Mouse (Mus musculus): ENCODE measurements at regions not wholly inside any gene's neighbourhood (a gene's known extent, or its start where the extent isn't known, plus 50 kb on each side); places are given as distances from the start of the nearest gene placed in this dataset.
A peak's percentile ranks its signal among the peaks of the same experiment; 100 is the strongest.

DNA sequence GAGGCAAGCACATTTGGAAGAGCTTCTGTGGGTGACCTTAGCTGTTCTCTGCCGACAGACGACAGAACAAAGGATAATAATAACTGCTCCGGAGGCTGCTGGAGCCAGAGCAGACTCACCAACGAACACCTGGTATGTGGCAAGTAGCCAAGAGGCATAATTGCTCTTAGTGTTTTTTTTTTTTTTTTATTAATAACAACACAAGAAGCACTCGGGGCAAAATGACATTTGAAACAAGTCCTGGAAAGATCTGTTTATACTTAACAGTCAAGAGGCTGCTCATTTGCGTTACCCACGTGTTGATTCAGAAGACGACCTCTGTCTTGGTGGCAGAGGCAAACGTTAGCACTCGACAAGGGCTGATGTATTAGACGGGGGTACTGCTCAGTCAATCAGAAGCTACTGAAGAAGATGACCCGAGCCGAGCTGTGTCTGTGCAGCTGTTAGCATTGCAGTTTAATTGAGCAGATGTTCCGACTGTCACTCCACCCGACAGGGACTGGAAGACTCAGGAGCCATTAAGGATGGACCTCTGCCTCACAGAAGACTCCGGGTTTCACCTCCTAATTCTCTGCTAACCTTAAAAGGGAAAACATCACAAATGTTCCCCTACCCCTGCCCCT is 137.8 kb upstream of the Mdm1 start:
- H3K27ac ChIP-seq (ENCODE audit: insufficient read depth, low read length) = no peak overlapping the region
- H3K4me1 ChIP-seq (ENCODE audit: control insufficient read depth, insufficient read depth, low read length) = no peaks in the 10 kb centered on the region; the same call in none of the 2 replicates
- no peak overlapping the region for H3K4me3 ChIP-seq (ENCODE audit: insufficient read depth, low read length)
- TF ChIP-seq POLR2A (IDR thresholded peaks at IDR 0.05; ENCODE audit: extremely low read depth, insufficient read depth, low read length) (no peak), CTCF (IDR thresholded peaks at IDR 0.05; ENCODE audit: extremely low read depth, insufficient read depth, low read length) (no peak)

DNA sequence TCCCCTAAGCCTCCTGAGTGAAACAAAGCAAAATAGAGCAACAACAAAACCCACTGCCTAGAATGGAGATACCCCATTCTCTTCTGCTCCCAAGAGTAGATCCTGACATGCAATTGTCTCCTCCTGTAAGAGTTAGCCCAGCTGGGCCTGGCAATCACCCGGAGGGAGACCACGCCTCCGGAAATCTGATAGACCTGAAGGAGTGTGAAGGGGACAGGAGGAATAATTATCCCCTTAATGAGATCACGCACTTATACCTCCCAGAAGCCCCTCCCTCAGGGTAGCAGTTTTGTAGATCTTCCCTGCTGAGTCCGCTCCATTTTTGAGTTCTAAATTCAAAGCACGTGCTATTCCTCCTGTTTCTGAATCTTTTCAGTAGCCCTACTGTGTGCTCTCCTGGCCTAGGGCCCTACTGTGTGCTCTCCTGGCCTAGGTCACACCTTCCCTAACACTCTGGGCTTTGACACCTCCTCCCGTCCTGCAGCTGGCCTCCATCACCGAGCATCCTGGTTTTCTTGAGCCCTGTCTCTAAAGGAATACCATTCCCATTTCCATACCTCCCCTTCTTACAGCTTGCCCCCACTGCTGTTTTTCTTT is 137.2 kb upstream of the Mdm1 start:
- Histone ChIP-seq H3K27ac (ENCODE audit: insufficient read depth, low read length) (no peak overlapping the region), H3K4me1 (ENCODE audit: control insufficient read depth, insufficient read depth, low read length) (no peaks in the 10 kb centered on the region; the same call in none of the 2 replicates), H3K4me3 (ENCODE audit: insufficient read depth, low read length) (no peak overlapping the region)
- TF ChIP-seq POLR2A (IDR thresholded peaks at IDR 0.05; ENCODE audit: extremely low read depth, insufficient read depth, low read length) (no peak), CTCF (IDR thresholded peaks at IDR 0.05; ENCODE audit: extremely low read depth, insufficient read depth, low read length) (no peak)

DNA sequence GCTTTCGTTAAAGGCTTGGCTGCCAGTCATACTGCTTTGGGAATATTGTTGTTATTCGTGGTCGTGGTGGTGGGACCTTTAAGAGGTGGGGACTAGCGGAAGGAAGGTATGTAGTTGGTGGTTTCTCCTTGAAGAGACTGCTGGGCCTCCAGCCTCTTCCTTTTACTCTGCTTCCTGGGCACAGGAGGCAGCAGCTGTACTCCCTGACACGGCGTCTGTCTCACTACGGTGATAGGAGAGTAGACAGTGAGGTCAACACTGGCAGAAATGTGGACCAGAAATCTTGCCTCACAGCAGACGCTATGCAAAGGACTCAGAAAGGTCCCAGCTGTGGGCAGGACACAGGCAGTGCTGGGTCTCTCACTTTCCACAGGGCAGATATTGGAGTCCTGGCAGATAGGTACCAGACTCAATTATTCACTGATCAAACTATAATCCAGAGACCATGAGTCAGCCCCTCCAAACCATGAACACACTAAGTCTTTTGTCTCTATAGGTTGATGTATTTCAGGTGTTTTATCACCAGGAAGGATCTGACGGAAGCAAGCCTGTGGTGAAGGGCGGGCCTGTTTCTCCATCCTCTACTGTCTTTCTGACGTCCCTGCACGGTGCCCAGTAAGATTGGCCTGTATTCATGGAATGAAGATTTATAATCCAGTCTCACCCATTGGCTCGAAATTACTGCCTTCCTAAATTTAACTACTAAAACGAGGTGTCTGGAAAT is 134.6 kb upstream of the Mdm1 start:
- Histone ChIP-seq H3K4me3 (ENCODE audit: insufficient read depth, low read length) (no peak overlapping the region), H3K4me1 (ENCODE audit: control insufficient read depth, insufficient read depth, low read length) (no peaks in the 10 kb centered on the region; the same call in none of the 2 replicates), H3K27ac (ENCODE audit: insufficient read depth, low read length) (no peak overlapping the region)
- no peak for TF ChIP-seq POLR2A (IDR thresholded peaks at IDR 0.05; ENCODE audit: extremely low read depth, insufficient read depth, low read length)
- TF ChIP-seq CTCF (IDR thresholded peaks at IDR 0.05; ENCODE audit: extremely low read depth, insufficient read depth, low read length) = no peak

DNA sequence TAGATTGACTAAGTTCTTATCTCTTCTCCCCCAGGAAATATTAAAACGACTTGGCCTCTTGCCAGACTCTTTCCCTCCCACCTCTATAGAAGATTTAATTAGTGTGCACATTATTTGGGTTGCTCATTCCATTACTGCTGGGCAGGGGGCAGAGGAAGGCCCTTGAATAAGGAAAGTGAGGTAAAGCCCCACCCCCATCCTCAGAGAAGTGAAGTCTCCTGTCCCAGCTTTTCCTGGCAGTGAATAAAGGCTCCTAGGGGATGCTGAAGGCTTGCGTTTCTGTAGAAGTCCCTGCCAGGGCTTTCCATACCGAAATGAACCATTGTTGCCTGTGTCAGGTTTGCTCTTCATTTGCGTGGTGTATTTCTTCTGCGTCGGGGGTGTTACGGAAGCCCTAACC is 133.8 kb upstream of the Mdm1 start:
- Histone ChIP-seq H3K4me1 (ENCODE audit: control insufficient read depth, insufficient read depth, low read length) (no peaks in the 10 kb centered on the region; the same call in none of the 2 replicates), H3K4me3 (ENCODE audit: insufficient read depth, low read length) (no peak overlapping the region), H3K27ac (ENCODE audit: insufficient read depth, low read length) (no peak overlapping the region)
- no peak for TF ChIP-seq POLR2A (IDR thresholded peaks at IDR 0.05; ENCODE audit: extremely low read depth, insufficient read depth, low read length)
- TF ChIP-seq CTCF (IDR thresholded peaks at IDR 0.05; ENCODE audit: extremely low read depth, insufficient read depth, low read length) = no peak

DNA sequence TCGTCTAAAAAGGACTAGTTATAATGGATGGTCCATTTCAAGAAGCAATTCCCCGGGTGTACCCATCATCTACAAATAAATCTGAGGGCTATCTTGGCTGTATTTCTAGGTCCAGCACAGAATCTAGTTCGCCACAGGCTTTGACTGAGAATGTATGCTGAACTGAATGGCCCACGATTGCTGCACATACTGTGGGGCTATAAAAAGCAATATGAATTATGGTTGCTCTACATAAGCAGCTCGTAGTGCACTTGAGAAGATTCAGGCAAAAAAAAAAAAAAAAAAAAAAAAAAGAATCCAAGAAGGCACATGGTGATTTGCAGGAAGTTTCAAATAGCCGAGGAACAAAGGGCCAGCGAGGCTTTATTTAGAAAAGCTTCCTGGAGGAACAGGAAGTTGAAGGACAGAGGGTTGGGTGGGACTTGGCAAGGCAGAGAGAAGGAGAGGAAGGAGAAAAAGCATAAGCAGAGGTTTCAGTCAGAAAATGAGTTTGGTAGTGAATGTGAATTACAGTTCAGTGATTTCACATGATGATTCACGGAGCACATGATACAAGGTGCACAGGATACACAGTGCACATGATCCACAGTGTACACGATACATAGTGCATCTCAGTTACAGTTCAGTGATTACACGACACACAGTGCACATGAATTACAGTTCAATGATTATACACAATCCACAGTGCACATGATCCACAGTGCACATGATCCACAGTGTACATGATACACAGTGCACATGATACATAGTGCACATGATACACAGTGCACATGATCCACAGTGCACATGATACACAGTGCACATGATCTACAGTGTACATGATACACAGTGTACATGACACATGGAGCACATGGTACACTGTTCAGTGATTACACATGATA is 129.7 kb upstream of the Mdm1 start:
- Histone ChIP-seq H3K4me1 (ENCODE audit: control insufficient read depth, insufficient read depth, low read length) (no peaks in the 10 kb centered on the region), H3K4me3 (ENCODE audit: insufficient read depth, low read length) (no peak overlapping the region), H3K27ac (ENCODE audit: insufficient read depth, low read length) (no peak overlapping the region)
- no peak for TF ChIP-seq POLR2A (IDR thresholded peaks at IDR 0.05; ENCODE audit: extremely low read depth, insufficient read depth, low read length)
- TF ChIP-seq CTCF (IDR thresholded peaks at IDR 0.05; ENCODE audit: extremely low read depth, insufficient read depth, low read length) = no peak

DNA sequence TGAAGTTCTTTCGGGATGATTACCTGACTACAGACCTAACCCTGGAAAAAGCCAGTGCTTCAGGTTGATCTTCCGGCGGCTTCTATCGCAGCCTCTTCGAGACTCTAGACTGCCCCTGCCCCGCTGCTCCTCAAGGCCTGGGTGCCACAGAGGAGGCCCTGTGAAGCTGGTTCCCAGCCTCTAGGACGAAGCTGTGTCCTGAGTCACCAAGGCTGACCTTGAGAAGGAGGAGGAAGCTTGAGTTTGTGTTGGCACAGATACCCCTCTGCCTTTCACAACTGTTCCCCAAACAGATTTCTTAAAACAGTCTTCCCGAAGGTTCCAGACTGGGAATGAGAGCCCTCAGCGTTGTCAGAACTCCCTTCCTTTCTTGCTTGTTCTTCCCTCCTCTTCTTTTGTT is 112.8 kb upstream of the Mdm1 start:
- Histone ChIP-seq H3K4me1 (ENCODE audit: control insufficient read depth, insufficient read depth, low read length) (no peaks in the 10 kb centered on the region), H3K4me3 (ENCODE audit: insufficient read depth, low read length) (no peak overlapping the region), H3K27ac (ENCODE audit: insufficient read depth, low read length) (no peak overlapping the region)
- no peak for TF ChIP-seq CTCF (IDR thresholded peaks at IDR 0.05; ENCODE audit: extremely low read depth, insufficient read depth, low read length)
- no peak for TF ChIP-seq POLR2A (IDR thresholded peaks at IDR 0.05; ENCODE audit: extremely low read depth, insufficient read depth, low read length)

DNA sequence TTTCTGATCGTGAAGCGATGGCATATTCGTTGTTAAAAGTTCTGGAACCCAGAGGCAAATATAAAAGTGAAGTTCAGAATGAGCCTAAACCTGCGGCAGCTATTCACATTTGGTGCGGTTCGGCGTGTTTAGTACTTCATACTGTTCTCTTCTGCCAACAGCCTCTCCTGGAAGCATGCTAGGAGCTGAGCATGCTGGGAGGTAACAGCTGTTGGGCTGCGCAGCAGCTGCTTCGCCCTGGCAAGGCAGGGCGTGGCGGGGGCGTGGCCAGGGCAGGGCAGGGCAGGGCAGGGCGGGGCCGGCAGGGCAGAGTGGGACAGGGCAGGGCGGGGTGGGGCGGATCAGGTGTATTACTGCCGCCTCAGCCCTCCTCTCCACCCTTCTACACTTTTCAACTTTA is 107.2 kb upstream of the Mdm1 start:
- Histone ChIP-seq H3K27ac (ENCODE audit: insufficient read depth, low read length) (no peak overlapping the region), H3K4me3 (ENCODE audit: insufficient read depth, low read length) (no peak overlapping the region), H3K4me1 (ENCODE audit: control insufficient read depth, insufficient read depth, low read length) (no peaks in the 10 kb centered on the region)
- no peak for TF ChIP-seq POLR2A (IDR thresholded peaks at IDR 0.05; ENCODE audit: extremely low read depth, insufficient read depth, low read length)
- no peak for TF ChIP-seq CTCF (IDR thresholded peaks at IDR 0.05; ENCODE audit: extremely low read depth, insufficient read depth, low read length)

DNA sequence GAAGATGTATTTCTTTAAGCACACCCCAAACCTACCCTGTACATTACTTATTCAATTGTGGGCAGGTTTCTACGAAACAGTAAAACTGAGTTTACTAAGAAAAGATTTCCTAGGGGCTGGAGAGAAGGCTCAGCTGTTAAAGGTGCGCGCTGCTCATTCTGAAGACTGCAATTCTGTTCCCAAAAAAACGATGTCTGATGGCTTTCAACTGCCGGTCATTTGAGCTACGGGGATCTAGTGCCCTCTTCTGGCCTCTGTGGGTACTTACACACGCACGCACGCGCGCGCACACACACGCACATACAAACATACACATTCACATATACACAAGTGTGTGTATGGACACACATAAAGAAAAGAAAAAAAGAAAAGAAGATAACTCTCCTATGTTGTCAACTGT is 106.6 kb upstream of the Mdm1 start:
- H3K4me1 ChIP-seq (ENCODE audit: control insufficient read depth, insufficient read depth, low read length) = no peaks in the 10 kb centered on the region
- H3K27ac ChIP-seq (ENCODE audit: insufficient read depth, low read length) = no peak overlapping the region
- TF ChIP-seq POLR2A (IDR thresholded peaks at IDR 0.05; ENCODE audit: extremely low read depth, insufficient read depth, low read length) (no peak), CTCF (IDR thresholded peaks at IDR 0.05; ENCODE audit: extremely low read depth, insufficient read depth, low read length) (0 out of 2 replicates have a peak, but pooled peaks have one; percentile 16)
- H3K4me3 ChIP-seq (ENCODE audit: insufficient read depth, low read length) = no peak overlapping the region

DNA sequence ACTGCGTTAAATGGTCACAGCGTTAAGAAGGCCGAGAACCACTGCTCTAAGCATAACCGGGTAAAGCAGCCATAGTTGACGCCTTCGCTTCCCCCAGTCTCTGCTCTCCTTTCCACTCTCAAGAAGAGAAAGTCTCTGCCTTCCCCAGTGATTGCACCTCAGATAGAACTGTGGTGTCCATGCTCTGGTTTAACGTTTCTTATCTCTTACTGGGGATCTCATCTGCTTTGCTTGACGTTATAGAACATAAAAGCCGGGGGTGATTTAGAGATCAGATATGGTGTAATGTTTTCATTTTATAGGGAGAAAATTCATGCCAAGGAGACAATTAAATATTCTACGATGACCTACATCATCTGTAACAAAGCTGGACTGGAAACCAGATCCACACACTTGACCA is 103.1 kb upstream of the Mdm1 start:
- TF ChIP-seq POLR2A (IDR thresholded peaks at IDR 0.05; ENCODE audit: extremely low read depth, insufficient read depth, low read length) (no peak), CTCF (IDR thresholded peaks at IDR 0.05; ENCODE audit: extremely low read depth, insufficient read depth, low read length) (no peak)
- Histone ChIP-seq H3K27ac (ENCODE audit: insufficient read depth, low read length) (no peak overlapping the region), H3K4me3 (ENCODE audit: insufficient read depth, low read length) (no peak overlapping the region), H3K4me1 (ENCODE audit: control insufficient read depth, insufficient read depth, low read length) (no peaks in the 10 kb centered on the region)
